Mouse (Mus musculus): ENCODE measurements around the gene Wfikkn2.
A peak's percentile ranks its signal among the peaks of the same experiment; 100 is the strongest.

The Wfikkn2 gene

DNA sequence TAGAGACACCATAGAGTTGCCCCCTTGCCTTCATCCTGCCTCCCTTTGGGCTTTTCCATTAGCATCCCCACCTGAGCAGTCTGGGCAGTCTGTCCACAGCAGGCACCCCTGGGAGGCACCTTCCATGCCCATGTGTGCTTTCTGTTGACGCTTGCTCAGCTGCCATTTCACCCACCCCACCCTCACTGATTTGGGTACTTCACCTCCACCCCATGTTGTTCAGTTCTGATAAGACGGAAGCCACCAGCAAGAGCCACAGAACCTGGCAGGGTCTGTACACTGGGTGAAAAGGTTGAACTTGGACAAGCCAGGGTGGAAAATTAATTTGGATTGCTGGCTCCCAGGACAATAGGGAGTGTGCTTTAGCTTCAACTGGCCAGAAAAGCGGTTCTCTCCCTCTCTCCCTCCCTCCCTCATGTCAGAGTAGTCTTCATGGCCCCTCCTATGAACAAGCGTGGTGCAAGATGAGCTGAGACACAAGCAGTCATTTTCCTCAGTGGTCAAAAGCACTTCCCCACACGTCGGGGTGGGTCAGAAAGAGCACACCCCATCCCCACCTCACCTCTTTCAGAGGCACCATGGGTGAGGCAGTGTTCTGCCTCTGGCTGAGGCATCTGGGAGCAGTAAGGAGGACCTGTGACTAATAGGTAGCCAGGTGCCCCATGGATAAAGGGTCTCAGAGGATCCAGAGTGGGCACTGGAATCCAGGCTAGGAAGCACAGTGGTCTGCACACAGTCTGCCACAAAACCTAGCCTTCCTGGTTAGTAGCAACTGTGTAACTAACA lies 16.0 kb upstream of the Wfikkn2 start:
- no peak for DNase-seq (ENCODE audit: low read depth, low spot score)

DNA sequence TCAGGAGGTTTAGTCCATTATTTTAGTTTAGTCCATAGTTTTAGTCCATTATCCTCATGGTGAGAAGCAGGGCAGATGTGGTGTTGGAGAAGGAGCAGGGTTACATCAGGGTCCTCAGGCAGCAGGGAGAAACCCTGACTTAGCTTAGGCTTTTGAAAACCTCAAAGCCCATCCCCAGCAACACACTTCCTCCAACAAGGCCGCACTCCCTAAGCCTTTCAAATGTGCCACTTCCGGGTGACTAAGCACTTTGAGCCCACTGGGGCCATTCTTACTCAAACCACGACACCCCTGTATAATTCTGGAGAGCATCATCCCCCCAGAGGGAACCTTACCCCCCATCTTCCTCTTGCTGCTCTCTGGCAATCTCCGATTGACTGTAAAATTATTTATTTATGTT lies 14.0 kb upstream of the Wfikkn2 start:
- DNase-seq (ENCODE audit: low read depth, low spot score), result no peak

DNA sequence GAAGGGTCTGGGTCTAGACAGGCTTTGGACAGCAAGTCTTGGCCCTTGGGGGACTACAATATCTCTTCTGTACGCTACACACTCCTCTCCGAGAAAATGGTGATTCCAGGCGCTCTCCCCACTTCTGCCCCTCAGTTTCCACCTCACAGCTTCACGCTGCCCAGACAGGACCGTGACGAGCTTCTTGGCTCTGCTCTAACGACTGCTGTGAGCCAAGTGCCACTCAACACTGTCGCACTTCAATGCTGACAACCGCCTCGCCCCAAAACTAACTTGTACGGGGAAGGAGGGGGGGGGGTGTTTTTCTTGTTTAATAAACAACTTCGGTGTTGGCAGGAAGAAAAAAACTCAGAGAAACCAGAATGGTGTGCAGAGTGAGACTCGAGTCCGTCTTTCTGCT lies 12.2 kb upstream of the Wfikkn2 start:
- no peak for DNase-seq (ENCODE audit: low read depth, low spot score)

DNA sequence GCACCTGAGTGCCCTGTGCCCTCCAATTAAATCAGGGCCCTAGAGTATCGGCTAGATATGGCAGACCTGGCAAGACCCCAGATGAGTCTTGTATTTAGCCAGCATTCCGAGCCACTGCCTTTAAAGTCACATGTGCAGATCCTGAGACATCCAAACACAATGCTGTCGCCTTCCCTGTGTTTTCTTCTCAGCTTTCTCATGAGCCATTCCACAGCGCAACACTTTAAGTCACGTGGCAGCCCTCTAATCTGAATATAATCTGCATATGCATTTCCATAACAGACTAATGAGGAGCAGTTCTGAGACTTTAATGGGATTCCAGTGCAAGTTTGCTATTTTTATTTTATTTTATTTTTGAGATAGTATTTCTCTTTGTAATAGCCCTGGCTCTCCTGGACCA lies 9.9 kb upstream of the Wfikkn2 start:
- no peak for DNase-seq (ENCODE audit: low read depth, low spot score)

DNA sequence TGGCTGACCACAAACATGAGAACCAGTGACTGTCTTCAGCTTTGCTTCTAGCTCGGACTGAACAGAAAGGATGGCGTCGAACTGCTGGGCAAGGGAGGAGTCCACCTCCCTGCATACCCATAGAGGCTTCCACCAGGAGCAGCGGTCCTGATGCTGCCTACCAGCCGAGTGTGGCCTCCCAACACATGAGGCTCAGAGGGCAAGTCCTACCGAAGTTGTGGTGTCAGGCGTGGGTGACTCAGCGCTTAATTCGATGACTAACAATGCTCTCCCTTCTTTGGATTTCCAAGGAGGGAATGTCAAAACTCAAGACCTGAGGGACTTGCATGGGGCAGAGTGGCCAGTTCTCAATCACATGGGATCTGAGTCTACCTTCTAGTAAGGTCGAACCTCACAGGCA lies 7.9 kb upstream of the Wfikkn2 start:
- DNase-seq (ENCODE audit: low read depth, low spot score), result no peak

DNA sequence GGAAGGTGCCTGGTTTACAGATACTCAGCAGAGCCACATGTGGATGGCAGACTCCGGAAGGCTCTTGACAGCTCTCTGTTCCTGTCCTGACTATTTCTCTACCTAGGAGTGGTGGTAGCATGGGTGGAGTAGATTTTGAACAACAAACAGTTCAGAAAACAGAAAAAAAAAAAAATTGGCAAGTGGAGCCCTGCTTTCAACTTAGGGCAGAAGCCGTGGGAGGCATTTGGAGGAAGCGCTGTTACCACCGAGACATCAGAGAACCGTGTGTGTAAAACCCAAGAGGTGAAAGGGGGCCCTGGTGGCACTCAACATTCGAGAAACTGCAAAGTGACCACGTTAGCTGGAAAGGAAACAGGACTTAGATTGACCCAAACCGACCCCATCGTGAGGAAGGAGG lies 7.4 kb upstream of the Wfikkn2 start:
- DNase-seq (ENCODE audit: low read depth, low spot score), result no peak

DNA sequence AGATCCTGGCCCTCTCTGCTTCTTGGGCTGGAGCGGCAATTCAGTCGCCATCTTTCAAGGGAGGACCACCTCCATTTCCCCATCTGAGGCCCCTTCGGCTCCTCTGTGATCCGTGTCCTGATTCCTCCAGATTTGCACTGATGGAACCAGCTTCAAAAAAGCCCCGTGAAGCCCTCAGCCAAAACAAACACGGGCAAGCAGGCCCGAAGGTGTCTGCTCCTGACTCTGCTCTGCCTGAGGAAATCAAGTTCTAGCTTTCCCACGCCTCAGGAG lies 920 bp upstream of the Wfikkn2 start:
- no peak for DNase-seq (ENCODE audit: low read depth, low spot score)

DNA sequence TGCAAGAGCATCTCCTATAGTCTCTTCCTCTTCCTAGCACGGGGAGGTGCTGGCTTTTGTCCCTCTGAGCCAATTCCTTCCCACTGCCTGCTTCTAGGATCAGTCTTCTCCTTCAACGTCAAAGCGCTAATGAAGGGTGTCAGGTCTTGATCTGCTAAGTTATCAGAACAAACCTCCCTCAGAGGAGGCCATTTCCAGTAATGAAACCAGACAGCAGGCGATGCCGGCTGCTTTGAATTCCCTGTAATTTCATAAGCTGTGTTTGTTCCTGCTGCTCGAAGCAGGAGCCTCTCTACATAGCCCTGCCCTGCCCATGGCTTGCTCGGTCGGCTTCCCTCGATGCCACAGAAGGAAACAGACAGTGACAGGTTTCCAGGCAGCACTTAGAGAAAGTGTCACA lies 1.4 kb downstream of the Wfikkn2 start:
- no peak for DNase-seq (ENCODE audit: low read depth, low spot score)

DNA sequence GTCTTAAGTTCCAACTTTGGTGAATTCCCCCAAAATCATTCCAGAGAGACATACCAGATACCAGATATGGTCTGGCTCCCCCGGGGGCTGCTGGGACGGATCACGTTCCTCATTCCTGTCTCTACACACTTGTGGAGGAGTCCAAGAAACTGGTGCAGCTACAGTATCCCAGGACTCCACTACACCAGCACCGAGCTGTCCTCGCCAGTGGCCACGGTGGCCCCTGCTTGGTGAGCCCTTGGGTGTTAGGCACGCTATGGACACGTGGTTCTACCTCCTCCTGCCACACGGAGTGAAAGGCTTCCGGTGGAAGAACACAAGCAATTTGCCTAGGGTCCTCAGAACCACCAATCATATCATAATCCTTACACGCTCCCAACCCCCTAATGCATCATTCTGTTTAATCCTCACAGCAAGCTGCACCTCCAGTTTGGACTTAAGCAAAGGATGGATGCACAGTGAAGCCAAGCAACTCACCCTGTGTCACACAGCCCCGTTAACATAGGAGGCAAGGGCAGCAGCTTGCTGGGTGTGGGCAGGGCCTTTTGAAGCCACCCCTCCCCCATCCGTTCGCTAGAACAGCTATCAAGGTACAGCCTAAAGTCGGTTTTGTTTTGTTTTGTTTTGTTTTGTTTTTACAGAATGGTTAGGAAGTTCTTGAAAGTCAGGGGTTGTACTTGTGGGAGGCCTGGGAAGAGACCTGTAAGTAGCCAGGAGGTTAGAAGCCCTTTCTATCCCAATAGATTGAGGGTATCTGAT lies 2.2 kb downstream of the Wfikkn2 start:
- DNase-seq (ENCODE audit: low read depth, low spot score), result no peak

DNA sequence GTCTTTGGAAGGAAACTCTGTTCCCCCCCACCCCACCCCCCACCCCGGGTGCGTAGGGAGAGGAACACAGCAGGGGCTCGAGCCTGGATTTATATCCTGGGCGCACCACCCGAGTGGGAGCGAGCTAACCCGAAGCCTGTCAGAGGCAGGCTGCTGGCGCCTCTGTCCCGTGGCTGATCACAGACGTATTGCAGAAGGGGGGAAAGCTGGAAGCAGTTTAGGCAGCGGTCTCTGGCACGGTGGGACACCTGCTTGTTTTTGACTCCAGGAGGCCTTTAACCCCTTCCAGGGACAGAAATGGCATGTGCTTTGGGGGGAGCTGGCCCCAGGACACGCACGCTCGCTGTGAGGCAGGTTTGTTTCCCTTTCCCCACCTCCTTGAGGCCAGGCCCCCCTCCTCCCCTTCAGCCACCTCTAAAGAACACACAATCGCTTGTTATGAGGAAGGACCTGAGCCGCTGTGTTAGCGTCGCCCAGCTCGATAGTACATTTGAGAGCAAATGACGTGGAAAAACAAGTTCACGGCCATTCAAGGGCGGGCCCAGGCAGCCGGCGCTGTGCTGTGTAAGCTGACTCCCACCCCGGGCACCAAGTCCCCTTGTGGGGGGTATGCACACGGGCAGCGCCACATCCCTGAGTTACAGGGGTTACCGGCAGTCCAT lies 2.9 kb downstream of the Wfikkn2 start:
- DNase-seq (ENCODE audit: low read depth, low spot score), result peak; percentile 84

DNA sequence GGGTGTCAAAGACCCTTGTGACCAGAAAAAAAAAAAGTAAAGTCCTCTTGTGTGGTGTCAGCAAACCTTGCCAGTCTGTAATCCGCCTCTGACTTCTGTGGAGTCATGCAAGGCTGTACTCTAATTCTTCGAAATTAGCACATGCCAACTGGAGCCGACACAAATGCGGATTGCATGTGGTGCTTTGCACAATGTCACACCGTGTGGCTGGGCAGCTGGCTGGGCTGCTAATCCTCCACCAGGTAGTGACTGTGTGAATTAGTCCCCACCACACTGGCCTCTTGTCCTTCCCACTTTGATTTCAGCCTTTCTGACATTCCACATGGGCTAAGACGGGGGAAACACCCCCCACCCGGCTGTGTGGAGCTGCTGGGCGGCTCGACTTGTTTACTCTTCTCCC lies 6.1 kb downstream of the Wfikkn2 start:
- DNase-seq (ENCODE audit: low read depth, low spot score), result no peak

DNA sequence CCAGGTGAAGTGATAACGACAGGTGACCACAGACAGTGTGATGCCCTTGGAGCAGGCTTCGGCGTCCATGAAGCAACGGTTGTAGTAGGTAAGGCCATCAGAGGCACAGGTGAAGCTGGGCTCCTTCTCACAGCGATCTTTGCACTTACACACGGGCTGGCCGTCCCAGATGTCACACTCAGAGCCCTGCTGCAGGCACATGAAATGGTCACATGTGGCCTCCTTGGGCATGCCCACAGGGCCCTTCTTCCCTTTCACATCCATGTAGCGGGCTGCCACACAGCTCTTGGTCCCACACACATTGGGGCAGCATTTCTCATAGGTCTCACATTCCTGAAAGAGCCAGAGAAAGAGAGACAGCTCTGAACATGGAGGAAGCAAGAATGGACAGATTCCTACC lies 7.0 kb downstream of the Wfikkn2 start:
- no peak for DNase-seq (ENCODE audit: low read depth, low spot score)

DNA sequence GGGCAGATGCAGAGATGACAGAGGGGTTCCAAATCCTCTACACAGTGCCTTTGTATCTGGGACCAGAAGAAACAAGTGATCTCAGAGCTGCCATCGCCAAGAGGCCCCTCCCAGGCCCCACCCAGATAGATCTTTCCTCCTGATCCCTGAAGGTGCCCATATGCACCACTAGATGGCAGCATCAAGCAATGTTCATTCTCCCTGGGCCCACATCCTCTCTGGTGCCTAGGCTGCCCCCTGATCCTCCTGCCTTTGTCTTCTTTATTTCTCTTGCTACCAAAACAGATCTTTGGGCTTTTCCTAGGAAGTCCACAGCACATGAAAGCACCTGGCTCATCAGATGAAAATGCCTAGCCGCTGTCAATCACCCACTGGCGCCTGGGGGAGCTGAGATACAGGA lies 9.7 kb downstream of the Wfikkn2 start:
- DNase-seq (ENCODE audit: low read depth, low spot score), result peak; percentile 87

DNA sequence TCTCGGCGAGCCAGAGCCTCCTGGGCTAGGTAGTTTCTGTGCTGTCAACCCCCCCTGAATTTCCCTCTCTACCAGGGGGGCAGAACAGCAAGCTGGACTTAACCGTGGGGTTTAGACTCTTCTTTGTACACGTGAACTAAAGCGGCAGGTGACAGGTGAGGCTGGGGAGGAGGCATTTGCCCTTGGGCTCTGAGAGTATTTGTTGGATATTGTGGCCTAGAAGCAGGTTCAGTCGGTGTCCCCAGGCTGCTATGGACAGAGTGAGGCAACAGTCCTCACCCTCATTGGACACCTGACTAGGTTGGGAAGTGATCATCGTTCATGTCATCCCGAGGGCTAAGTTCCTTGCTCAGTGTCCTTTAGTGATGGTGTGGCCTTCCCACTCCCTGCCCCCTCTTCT lies 10.9 kb downstream of the Wfikkn2 start:
- no peak for DNase-seq (ENCODE audit: low read depth, low spot score)

DNA sequence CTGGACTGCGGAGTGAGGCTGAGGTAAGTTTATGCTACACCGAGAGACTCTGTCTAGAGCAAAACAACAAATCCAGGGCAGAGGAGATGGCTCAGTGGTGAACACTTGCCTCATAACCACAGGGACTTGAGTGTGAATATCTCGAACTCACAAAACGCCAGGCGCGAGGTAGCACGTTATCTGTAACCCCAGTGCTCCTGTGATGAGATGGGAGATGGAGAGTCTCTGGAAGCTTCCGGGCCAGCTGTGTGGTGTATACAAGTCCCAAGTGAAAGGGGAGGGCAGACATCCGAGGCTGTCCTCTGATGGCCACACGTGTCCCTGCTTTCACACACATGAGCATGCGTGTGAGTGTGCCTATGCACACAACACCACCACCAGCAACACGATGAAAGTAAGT lies 11.4 kb downstream of the Wfikkn2 start:
- DNase-seq (ENCODE audit: low read depth, low spot score), result no peak

DNA sequence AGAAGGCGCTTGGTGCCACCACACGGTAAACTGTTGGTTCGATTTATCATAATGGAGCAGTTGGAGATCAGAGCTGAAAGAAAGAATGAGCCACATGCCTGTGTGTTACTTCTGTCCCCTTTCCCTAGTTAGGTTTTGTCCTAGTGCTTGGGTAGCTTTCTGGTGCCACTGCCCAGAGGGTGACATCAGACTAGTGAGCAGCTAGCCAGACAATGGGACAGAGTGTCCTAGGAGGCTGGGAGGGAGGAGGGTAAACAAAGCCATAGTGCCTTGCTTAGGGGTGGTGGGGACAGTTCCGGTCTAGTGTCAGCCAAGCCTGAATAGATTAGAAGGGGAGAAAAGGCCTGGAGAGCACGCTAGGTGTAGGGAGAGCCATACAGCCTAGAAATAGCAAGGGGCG lies 12.4 kb downstream of the Wfikkn2 start:
- DNase-seq (ENCODE audit: low read depth, low spot score), result no peak

DNA sequence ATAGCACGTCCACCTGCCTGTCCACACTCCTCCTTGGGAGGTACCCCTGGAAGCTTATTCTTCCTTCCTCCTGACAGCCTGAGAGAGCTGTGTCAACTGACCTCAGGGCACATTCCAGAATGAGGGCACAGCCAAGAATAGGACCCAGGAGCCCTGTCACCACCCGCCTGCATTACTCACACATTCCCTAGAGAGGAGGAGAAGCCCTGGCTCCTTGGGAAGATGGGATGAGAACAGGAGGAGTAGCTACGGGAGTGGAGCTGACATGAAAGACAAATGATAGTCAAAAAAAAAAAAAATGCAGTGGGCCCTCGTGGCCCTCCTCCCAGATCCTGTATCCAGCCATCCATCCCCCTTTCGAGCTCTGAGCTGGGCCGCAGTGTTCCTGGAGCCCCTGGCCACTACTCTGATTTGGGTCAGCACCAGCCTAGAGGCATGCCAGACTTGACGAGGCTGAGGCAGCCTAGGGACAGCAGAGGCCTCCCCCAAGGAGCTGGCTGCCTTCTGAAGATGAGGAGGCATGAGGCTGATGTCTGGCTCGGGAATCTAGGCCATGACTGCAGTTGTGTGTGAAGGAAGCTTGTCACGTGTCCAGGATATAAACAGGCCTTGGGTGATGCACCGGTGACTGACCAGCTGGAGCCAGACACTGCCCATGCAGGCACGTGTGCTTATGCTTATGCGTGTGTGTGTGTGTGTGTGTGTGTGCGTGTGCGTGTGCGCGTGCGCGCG lies 13.8 kb downstream of the Wfikkn2 start:
- DNase-seq (ENCODE audit: low read depth, low spot score), result no peak

DNA sequence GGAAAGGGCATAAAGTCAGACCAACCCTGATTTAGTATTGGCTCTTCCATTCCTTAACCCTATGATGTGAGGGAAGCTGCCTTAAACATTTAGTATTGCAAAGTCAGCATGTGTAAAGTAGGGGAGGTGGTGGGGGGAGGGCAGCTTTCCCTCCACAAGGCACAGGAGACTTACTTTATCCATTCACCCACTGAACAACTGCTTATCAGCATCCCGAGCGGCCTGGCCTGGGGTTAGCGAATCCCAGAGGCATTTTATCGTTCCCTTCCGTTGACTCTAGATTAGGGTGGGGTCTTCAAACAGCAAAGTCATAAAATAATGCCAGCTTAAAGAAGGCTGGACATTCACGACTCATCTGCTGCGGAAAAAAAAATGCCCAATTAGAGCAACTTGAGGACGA lies 15.6 kb downstream of the Wfikkn2 start:
- DNase-seq (ENCODE audit: low read depth, low spot score), result no peak

DNA sequence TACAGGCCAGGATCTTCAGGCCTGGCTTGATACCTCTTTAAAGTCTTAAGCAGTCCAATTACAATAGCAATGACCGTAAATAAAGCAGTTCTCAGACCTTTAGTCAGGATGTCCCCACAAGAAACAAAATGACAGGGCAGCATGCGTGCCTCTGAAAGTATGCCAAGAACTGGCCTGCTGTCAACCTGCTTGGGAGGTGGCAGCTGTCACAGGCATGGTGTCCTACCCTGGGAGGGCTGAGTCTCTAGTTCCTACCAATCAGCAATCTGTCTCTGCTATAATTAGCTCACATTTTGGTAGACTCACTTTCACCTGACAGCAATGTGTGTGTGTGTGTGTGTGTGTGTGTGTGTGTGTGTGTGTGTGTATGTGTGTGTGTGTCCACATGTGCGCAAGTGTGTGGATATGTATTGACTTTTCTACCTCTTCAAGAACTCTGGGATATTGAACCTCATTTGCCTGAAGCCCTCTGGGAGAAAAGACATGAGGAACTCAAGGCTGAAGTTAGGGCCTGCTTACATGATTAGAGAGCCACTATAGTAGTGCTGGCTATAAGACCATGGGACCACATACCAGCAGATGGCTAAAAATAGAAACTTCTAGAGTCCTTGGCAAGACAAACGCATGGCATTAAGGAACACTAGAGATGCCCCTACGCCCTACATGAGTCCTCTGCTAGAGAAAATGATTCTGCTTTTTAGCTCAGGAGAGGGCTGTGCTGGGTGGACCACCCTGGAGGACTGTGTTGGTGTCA lies 16.4 kb downstream of the Wfikkn2 start:
- DNase-seq (ENCODE audit: low read depth, low spot score), result no peak

DNA sequence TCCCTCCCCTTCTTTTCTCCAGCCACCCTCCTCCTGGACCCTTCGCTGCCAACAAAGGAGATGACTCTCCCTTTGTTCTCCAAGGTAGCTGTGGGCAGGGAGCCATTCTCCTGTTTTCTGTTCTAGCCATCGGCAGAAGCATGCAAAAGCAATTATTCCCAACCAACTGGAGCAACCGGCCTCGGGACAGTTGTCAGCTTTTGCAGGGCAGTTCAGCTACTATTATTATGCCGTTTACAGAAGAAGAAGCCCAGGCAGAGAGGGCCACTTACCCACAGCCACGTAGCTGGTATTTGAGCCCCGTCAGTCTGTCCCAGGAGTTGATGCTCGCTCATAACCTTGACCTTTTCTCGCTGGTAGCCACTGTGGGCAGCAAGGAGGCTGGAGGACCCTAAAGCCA lies 17.4 kb downstream of the Wfikkn2 start:
- DNase-seq (ENCODE audit: low read depth, low spot score), result no peak

DNA sequence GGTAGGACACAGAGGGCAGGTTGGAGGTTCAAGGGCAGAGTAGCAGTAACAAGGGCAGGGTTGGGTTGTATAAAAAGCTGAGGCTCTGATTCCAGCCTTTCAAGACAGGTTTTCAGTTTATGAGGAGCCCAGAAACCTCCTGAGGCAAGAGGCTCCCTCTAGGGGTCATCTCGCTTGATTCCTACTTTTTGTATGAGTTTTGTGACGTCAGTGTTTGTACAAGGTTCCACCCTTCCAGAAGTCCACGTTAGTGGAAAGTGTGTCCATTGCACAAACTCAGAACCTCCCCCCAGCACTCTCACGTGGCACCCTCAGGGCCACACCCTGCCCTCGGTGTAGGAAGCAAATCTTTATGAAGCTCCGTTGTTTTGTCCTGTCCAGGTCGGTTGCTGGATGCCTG lies 19.8 kb downstream of the Wfikkn2 start:
- DNase-seq (ENCODE audit: low read depth, low spot score), result peak; percentile 56

DNA sequence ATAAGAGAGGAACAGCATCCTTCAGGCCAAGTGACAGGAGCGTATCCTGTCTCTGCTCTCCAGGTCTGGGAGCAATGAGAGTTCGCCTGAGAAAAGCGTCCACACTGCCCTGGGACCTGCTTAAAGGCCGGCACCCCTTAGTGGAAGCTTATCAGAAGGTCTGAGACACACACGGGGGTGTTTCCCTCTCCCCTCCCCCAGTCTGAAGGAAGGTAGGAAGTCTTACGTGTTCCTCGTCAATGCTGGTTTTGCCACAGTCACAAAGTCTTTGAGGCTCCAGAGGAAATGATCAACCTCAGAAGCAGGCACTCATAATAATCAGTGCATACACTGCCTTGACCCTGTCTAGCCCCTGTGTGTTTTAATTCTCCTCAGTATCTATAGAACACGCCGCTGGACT lies 22.3 kb downstream of the Wfikkn2 start:
- DNase-seq (ENCODE audit: low read depth, low spot score), result no peak

Data from forelimb bud, embryonic 11.5 days (tissue).